Mouse (Mus musculus) CH12.LX (cell line): ENCODE results near the gene Atp5g2. TPM values are rescaled to one million over a fixed set of nuclear protein-coding genes. Genes with fewer than 3 reads are reported as not detected.

Experiments used
- DNase-seq: peaks from one replicate; pipeline ENCODE4 v3.0.0-alpha.2; 2013; ENCODE audit errors: extremely low read depth
- H3K27ac ChIP-seq: 2 replicates; pipeline ENCODE4 v1.5.1; 2012; ENCODE audit warnings: low read depth, mild to moderate bottlenecking, control low read depth, moderate library complexity; ENCODE audit not compliant: insufficient read depth
- H3K27me3 ChIP-seq: replicated peaks from 2 replicates; pipeline ENCODE3; 2012; ENCODE audit warnings: inconsistent platforms
- H3K36me3 ChIP-seq, 2 experiments: replicated peaks in 1 of 2; 2 replicates each; pipeline versions ENCODE3 to v1.6.1; 2012; ENCODE audit warnings: inconsistent platforms in 1 of 2, low read length in 1 of 2, mild to moderate bottlenecking in 1 of 2, mixed read lengths in 1 of 2, moderate library complexity in 1 of 2; ENCODE audit not compliant: control insufficient read depth in 1 of 2, insufficient read depth in 1 of 2
- H3K4me1 ChIP-seq, 2 experiments: 2 replicates each; pipeline ENCODE4 v1.6.1; 2012; ENCODE audit warnings: inconsistent platforms in 1 of 2, moderate library complexity in 1 of 2; ENCODE audit not compliant: insufficient read depth in 2 of 2, control insufficient read depth in 1 of 2
- H3K4me2 ChIP-seq: 2 replicates; pipeline ENCODE4 v1.6.1; 2012; ENCODE audit warnings: low read depth, mild to moderate bottlenecking, control low read depth; ENCODE audit not compliant: poor library complexity, insufficient read depth, severe bottlenecking
- H3K4me3 ChIP-seq, 3 experiments: fragments of 150-350 bp in 1 of 3; sonication (generic) in 1 of 3; replicated peaks in 1 of 3; 2 replicates each; pipeline versions ENCODE3 to v1.5.1; 2011 to 2012; ENCODE audit warnings: low read depth in 2 of 3, low read length in 2 of 3, mild to moderate bottlenecking in 2 of 3, moderate library complexity in 2 of 3, control low read depth in 1 of 3, improper control_type of control experiment in 1 of 3, inconsistent platforms in 1 of 3, mixed read lengths in 1 of 3; ENCODE audit not compliant: poor library complexity in 1 of 3
- H3K79me2 ChIP-seq: replicated peaks from 2 replicates; pipeline ENCODE4 v1.6.1; 2012; ENCODE audit warnings: mild to moderate bottlenecking, moderate library complexity; ENCODE audit not compliant: control insufficient read depth, poor library complexity, insufficient read depth, severe bottlenecking; ENCODE audit errors: extremely low read depth
- H3K9ac ChIP-seq: 2 replicates; pipeline ENCODE4 v1.6.1; 2012; ENCODE audit warnings: low read depth, mild to moderate bottlenecking, control low read depth, moderate library complexity; ENCODE audit not compliant: insufficient read depth
- H3K9me3 ChIP-seq: replicated peaks from 2 replicates; pipeline ENCODE3; 2012; ENCODE audit warnings: low read length, inconsistent platforms, mixed read lengths
- BHLHE40 ChIP-seq: IDR thresholded peaks from 2 replicates; pipeline ENCODE4 v1.6.1; 2011; ENCODE audit warnings: mild to moderate bottlenecking, low read depth, low read length, improper control_type of control experiment
- CHD1 ChIP-seq: IDR thresholded peaks from 2 replicates; pipeline ENCODE4 v1.6.1; 2012; ENCODE audit warnings: low read depth, low read length, improper control_type of control experiment, inconsistent platforms
- CHD2 ChIP-seq: IDR thresholded peaks from 2 replicates; pipeline ENCODE4 v1.6.1; 2011; ENCODE audit warnings: low read length, improper control_type of control experiment
- CTCF ChIP-seq, 2 experiments: IDR thresholded peaks in 1 of 2; conservative IDR thresholded peaks in 1 of 2; 2 replicates each; pipeline ENCODE4 v1.5.1; 2011 to 2012; ENCODE audit warnings: low read depth in 2 of 2, low read length in 2 of 2, improper control_type of control experiment in 1 of 2, inconsistent platforms in 1 of 2, mild to moderate bottlenecking in 1 of 2, moderate library complexity in 1 of 2
- ELF1 ChIP-seq: IDR thresholded peaks from 2 replicates; pipeline ENCODE4 v1.6.1; 2014; ENCODE audit warnings: low read depth, mild to moderate bottlenecking, inconsistent platforms, low read length, improper control_type of control experiment
- ETS1 ChIP-seq: conservative IDR thresholded peaks from 2 replicates; pipeline ENCODE4 v1.6.1; 2012; ENCODE audit warnings: low read depth, mild to moderate bottlenecking, inconsistent platforms, low read length, improper control_type of control experiment, moderate library complexity
- GABPA ChIP-seq: IDR thresholded peaks from 2 replicates; pipeline ENCODE4 v1.6.1; 2012; ENCODE audit warnings: low read depth, low read length, improper control_type of control experiment, inconsistent platforms; ENCODE audit not compliant: insufficient replicate concordance
- HCFC1 ChIP-seq: IDR thresholded peaks from 2 replicates; pipeline ENCODE4 v1.6.1; 2012; ENCODE audit warnings: low read depth, mild to moderate bottlenecking, inconsistent platforms, low read length, improper control_type of control experiment
- IRF4 ChIP-seq: IDR thresholded peaks from 2 replicates; pipeline ENCODE4 v1.6.1; 2014; ENCODE audit warnings: low read depth, mild to moderate bottlenecking, inconsistent platforms, low read length, improper control_type of control experiment
- JUN ChIP-seq: IDR thresholded peaks from 2 replicates; pipeline ENCODE4 v1.6.1; 2011; ENCODE audit warnings: low read depth, mild to moderate bottlenecking, low read length, improper control_type of control experiment, moderate library complexity; ENCODE audit not compliant: insufficient read depth
- JUND ChIP-seq: conservative IDR thresholded peaks from 2 replicates; pipeline ENCODE4 v1.6.1; 2011; ENCODE audit warnings: low read depth, low read length, improper control_type of control experiment
- KAT2A ChIP-seq: IDR thresholded peaks from 2 replicates; pipeline ENCODE4 v1.6.1; 2012; ENCODE audit warnings: low read length, improper control_type of control experiment, inconsistent platforms; ENCODE audit not compliant: insufficient replicate concordance
- MAFK ChIP-seq: IDR thresholded peaks from 2 replicates; pipeline ENCODE4 v1.6.1; 2011; ENCODE audit warnings: low read length, improper control_type of control experiment; ENCODE audit not compliant: insufficient replicate concordance
- MAX ChIP-seq: IDR thresholded peaks from 2 replicates; pipeline ENCODE4 v1.6.1; 2011; ENCODE audit warnings: low read length, improper control_type of control experiment
- MEF2A ChIP-seq: IDR thresholded peaks from 2 replicates; pipeline ENCODE4 v1.6.1; 2014; ENCODE audit warnings: low read depth, mild to moderate bottlenecking, inconsistent platforms, low read length, improper control_type of control experiment, borderline replicate concordance
- MXI1 ChIP-seq: IDR thresholded peaks from 2 replicates; pipeline ENCODE4 v1.6.1; 2011; ENCODE audit warnings: mild to moderate bottlenecking, low read depth, low read length, improper control_type of control experiment
- MYC ChIP-seq: IDR thresholded peaks from 2 replicates; pipeline ENCODE4 v1.6.1; 2011; ENCODE audit warnings: low read depth, mild to moderate bottlenecking, improper control_type of control experiment, low read length
- NELFE ChIP-seq: IDR thresholded peaks from 2 replicates; pipeline ENCODE4 v1.6.1; 2011; ENCODE audit warnings: low read depth, low read length, improper control_type of control experiment
- NRF1 ChIP-seq: IDR thresholded peaks from 2 replicates; pipeline ENCODE4 v1.6.1; 2014; ENCODE audit warnings: low read depth, mild to moderate bottlenecking, inconsistent platforms, low read length, improper control_type of control experiment, moderate library complexity
- PAX5 ChIP-seq: IDR thresholded peaks from 2 replicates; pipeline ENCODE4 v1.6.1; 2012; ENCODE audit warnings: low read length, inconsistent platforms, mixed read lengths
- POLR2A ChIP-seq: IDR thresholded peaks from 2 replicates; pipeline ENCODE4 v1.6.1; 2011; ENCODE audit warnings: low read depth, mild to moderate bottlenecking, improper control_type of control experiment, low read length
- POLR2AphosphoS2 ChIP-seq: IDR thresholded peaks from 2 replicates; pipeline ENCODE4 v1.6.1; 2011; ENCODE audit warnings: low read depth, low read length, improper control_type of control experiment
- SIN3A ChIP-seq: IDR thresholded peaks from 2 replicates; pipeline ENCODE4 v1.6.1; 2012; ENCODE audit warnings: low read length, improper control_type of control experiment, inconsistent platforms
- TBP ChIP-seq: conservative IDR thresholded peaks from 2 replicates; pipeline ENCODE4 v1.6.1; 2011; ENCODE audit warnings: low read depth, low read length, improper control_type of control experiment
- TCF12 ChIP-seq: IDR thresholded peaks from 2 replicates; pipeline ENCODE4 v1.6.1; 2014; ENCODE audit warnings: low read depth, mild to moderate bottlenecking, inconsistent platforms, low read length, improper control_type of control experiment
- UBTF ChIP-seq: IDR thresholded peaks from 2 replicates; pipeline ENCODE4 v1.6.1; 2012; ENCODE audit warnings: low read depth, mild to moderate bottlenecking, inconsistent platforms, low read length, improper control_type of control experiment, moderate library complexity
- USF2 ChIP-seq: conservative IDR thresholded peaks from 2 replicates; pipeline ENCODE4 v1.6.1; 2011; ENCODE audit warnings: low read depth, low read length, improper control_type of control experiment
- ZC3H11A ChIP-seq: IDR thresholded peaks from 2 replicates; pipeline ENCODE4 v1.6.1; 2012; ENCODE audit warnings: low read depth, mild to moderate bottlenecking, inconsistent platforms, low read length, improper control_type of control experiment
- ZKSCAN1 ChIP-seq: IDR thresholded peaks from 2 replicates; pipeline ENCODE4 v1.6.1; 2012; ENCODE audit warnings: low read depth, inconsistent platforms, low read length, improper control_type of control experiment, borderline replicate concordance
- ZNF384 ChIP-seq: IDR thresholded peaks from 2 replicates; pipeline ENCODE4 v1.6.1; 2012; ENCODE audit warnings: low read depth, low read length, improper control_type of control experiment, inconsistent platforms
- dilution Hi-C: fragments of 300-500 bp; cut with MboI; formaldehyde crosslinking; loops from 2 replicates; pipeline ENCODE4 v1.14.3; 2020; ENCODE audit warnings: low sequenced_read_pairs; ENCODE audit not compliant: extremely low pct_unique_long_range_greater_than_20kb, extremely low pct_ligation_motif_present
- in situ Hi-C: fragments of 300-500 bp; cut with MboI; formaldehyde crosslinking; loops from 3 replicates; pipeline ENCODE4 v1.14.3; 2019; ENCODE audit warnings: low sequenced_read_pairs, low pct_ligation_motif_present, low pct_unique_long_range_greater_than_20kb, mixed read lengths
- polyA plus RNA-seq: library from polyadenylated mRNA; unstranded; fragments of >175 nt; gene quantifications from 2 replicates; pipeline ENCODE4 v1.2.1, GENCODE M21; 2012; ENCODE audit warnings: low read depth; ENCODE audit not compliant: insufficient read length
- total RNA-seq, 2 experiments: library from RNA; depleted of rRNA; stranded (reverse); fragments of 300-350 nt in 1 of 2; fragments of >200 nt in 1 of 2; gene quantifications; 2 replicates each; pipeline ENCODE4 v1.2.3; 2012 to 2014

The Atp5g2 gene
- total and polyA plus RNA-seq, 3 experiments = 33.9 to 589 (median 281) TPM

DNA sequence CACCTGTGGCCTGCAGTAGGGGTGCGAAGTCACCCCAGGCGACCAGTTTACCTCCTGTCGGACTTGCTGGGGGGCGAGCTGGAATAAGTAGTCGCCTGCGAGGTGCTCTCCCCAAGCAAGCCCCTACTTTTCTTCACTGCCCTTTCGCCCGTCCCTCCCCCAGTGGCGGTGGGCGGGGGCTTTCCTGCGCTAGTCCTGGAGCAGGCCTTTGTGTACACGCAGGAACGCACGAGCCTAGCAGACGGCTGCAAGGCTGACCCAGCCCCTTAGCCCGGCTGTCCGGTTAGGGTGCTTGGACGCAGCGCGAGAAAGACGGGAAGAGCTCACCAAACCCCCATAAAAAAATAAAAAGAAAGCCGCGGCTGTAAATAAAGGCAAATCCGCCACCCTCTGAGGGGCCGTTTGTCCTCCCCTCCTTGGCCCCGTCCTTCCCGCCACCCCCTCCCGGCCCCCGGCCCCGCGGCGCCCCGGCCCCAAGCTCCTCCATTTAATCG, 384 bp downstream of the Atp5g2 start:
- Histone ChIP-seq H3K9ac (no peak overlapping the region), H3K4me2 (no peak overlapping the region), H3K27ac (no peak overlapping the region), H3K4me1 (peaks cover 6 to 35% of the 10 kb centered on the region in 2 experiments), H3K36me3 (peaks cover 15 to 29% of the 10 kb centered on the region in 2 experiments), H3K27me3 (no peaks in the 10 kb centered on the region), H3K4me3 (no peak overlapping the region), H3K9me3 (peaks cover 5% of the 10 kb centered on the region), H3K79me2 (peaks cover 26% of the 10 kb centered on the region)
- TF ChIP-seq POLR2A (no peak), ZC3H11A (no peak), MXI1 (no peak), USF2 (no peak), PAX5 (no peak), IRF4 (no peak), ZKSCAN1 (no peak), TBP (no peak), MEF2A (no peak), MYC (no peak), NRF1 (no peak), ELF1 (no peak), GABPA (no peak), MAX (no peak), NELFE (no peak), ZNF384 (no peak), JUND (no peak), KAT2A (no peak), TCF12 (no peak), CHD2 (no peak)
- dilution Hi-C loops (no loop called here), in situ Hi-C loops (no loop called here)
- no peak for DNase-seq

DNA sequence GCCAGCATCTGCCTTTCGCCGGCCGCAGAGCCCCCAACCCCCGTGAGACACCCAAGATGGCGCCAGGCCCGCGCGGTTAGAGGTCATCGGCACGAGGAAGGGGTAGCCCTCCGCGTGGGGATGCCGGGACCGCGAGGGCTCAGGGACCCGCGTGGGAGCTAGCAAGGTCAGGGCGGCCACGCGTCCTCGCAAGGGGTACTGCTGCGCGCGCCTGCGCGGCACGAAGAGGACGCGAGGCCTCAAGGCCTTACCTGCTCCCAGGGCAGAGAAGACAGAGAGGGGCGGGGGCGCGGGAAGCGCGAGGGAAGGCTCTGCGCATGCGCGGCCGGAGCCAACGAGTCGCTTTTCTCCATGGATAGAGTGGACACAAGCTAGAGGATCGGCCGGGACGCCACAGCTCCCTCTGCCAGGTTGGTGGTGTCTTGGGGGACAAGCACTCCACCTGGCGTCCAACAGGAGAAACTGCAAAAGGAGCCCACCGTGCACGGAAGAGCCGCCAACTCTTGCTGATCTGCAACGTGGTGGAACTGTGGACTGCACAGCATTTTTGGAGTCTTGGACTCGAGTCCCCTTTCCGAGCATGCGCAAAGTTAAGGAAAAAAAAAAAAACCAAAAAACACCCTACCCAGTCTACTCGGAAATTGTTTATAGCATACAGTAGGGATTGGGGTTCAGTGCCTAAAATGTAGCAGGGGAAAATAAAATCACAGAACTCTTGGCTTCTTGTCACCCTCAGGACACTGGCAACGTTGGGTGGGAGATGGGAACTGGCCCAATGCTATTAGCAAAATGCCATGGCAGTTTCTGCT, 1.2 kb downstream of the Atp5g2 start:
- peaks cover 5% of the 10 kb centered on the region for H3K9me3 ChIP-seq
- H3K4me2 ChIP-seq = peak overlapping the region; percentile 84; the same call in 1 of the 2 replicates
- H3K9ac ChIP-seq = peak overlapping the region; percentile 99
- peak; percentile 100 for DNase-seq
- dilution Hi-C loops (no loop called here), in situ Hi-C loops (no loop called here)
- H3K4me3 ChIP-seq = peak overlapping the region; percentile 73 to 98 (median 81)
- H3K27me3 ChIP-seq = no peaks in the 10 kb centered on the region
- peaks cover 23 to 37% of the 10 kb centered on the region in 2 experiments for H3K36me3 ChIP-seq
- H3K79me2 ChIP-seq = peaks cover 26% of the 10 kb centered on the region
- H3K27ac ChIP-seq = peak overlapping the region; percentile 84
- H3K4me1 ChIP-seq = peaks cover 6 to 43% of the 10 kb centered on the region in 2 experiments
- TF ChIP-seq CHD2 (no peak), SIN3A (peak; percentile 25; the same call in 1 of the 2 replicates), ETS1 (peak; percentile 41), MAX (peak; percentile 70; the same call in 1 of the 2 replicates), TCF12 (peak; percentile 95), HCFC1 (peak; percentile 88), MAFK (0 out of 2 replicates have a peak, but pooled peaks have one; percentile 28), JUN (no peak), CHD1 (no peak), UBTF (peak; percentile 9; the same call in 1 of the 2 replicates), ZNF384 (peak; percentile 89), NRF1 (peak; percentile 95), CTCF (conservative IDR thresholded peaks at IDR 0.05 in 1 of 2, IDR thresholded peaks at IDR 0.05 in 1 of 2; ENCODE audit: low read depth in 2 of 2, low read length in 2 of 2) (peak; percentile 81 to 100), POLR2A (peak; percentile 95), TBP (peak; percentile 90), MEF2A (peak; percentile 83; the same call in 1 of the 2 replicates), POLR2AphosphoS2 (peak; percentile 65; the same call in 1 of the 2 replicates), BHLHE40 (0 out of 2 replicates have a peak, but pooled peaks have one; percentile 3), GABPA (peak; percentile 92)
